Mouse (Mus musculus) layer of hippocampus, postnatal 25 days (tissue): ENCODE measurements around the gene 6030408B16Rik. TPM values are rescaled to one million over a fixed set of nuclear protein-coding genes. Genes with fewer than 3 reads are reported as not detected.
A peak's percentile ranks its signal among the peaks of the same experiment; 100 is the strongest.
"Not testable (repeated sequence)": the region's sequence is repeated elsewhere in the genome, so short reads cannot be mapped to it uniquely, and the experiment has no call there.

Experiments
- DNase-seq, 2 experiments: peaks; one replicate each; pipeline ENCODE4 v3.0.0; 2022; ENCODE audit warnings: mixed read lengths in 2 of 2, low spot score in 1 of 2; ENCODE audit errors: extremely low spot score in 1 of 2
- total RNA-seq, 2 experiments: library from RNA; stranded (reverse); gene quantifications; 2 replicates each; pipeline ENCODE4 v1.2.3; 2021

Gene 6030408B16Rik
- total RNA-seq, 2 experiments from 2014 or later = 0.22 to 0.42 TPM

GRCm38 (mm10) chr15:101318889-101319765 lies 26.1 kb downstream of the 6030408B16Rik start:
- DNase-seq = no peak

- DNase-seq = no peak
Measured at GRCm38 (mm10) chr15:101320010-101320617, 27.1 kb downstream of the 6030408B16Rik start.

GRCm38 (mm10) chr15:101320618-101321041 lies 27.6 kb downstream of the 6030408B16Rik start:
- no peak for DNase-seq

- DNase-seq = no peak
Measured at GRCm38 (mm10) chr15:101321126-101321525, 28.1 kb downstream of the 6030408B16Rik start.

GRCm38 (mm10) chr15:101322106-101322505 lies 29.1 kb downstream of the 6030408B16Rik start:
- no peak for DNase-seq

- DNase-seq = no peak
Measured at GRCm38 (mm10) chr15:101322640-101323039, 29.6 kb downstream of the 6030408B16Rik start.

- no peak for DNase-seq
Measured at GRCm38 (mm10) chr15:101323511-101323910, 30.5 kb downstream of the 6030408B16Rik start.

GRCm38 (mm10) chr15:101324409-101324808 lies 31.4 kb downstream of the 6030408B16Rik start:
- DNase-seq = not testable (repeated sequence)

- DNase-seq = no peak
Measured at GRCm38 (mm10) chr15:101325991-101326534, 33.1 kb downstream of the 6030408B16Rik start.

- peak; percentile 85 to 96 for DNase-seq
Measured at GRCm38 (mm10) chr15:101327282-101327681, 34.3 kb downstream of the 6030408B16Rik start.

- no peak for DNase-seq
Measured at GRCm38 (mm10) chr15:101328876-101329563, 36.0 kb downstream of the 6030408B16Rik start.

- no peak for DNase-seq
Measured at GRCm38 (mm10) chr15:101329564-101329892, 36.5 kb downstream of the 6030408B16Rik start.

- DNase-seq = no peak
Measured at GRCm38 (mm10) chr15:101331090-101331489, 38.1 kb downstream of the 6030408B16Rik start.

- DNase-seq = no peak
Measured at GRCm38 (mm10) chr15:101332370-101332769, 39.4 kb downstream of the 6030408B16Rik start.

- DNase-seq = no peak
Measured at GRCm38 (mm10) chr15:101333165-101333564, 40.2 kb downstream of the 6030408B16Rik start.

GRCm38 (mm10) chr15:101333648-101334047 lies 40.6 kb downstream of the 6030408B16Rik start:
- DNase-seq = no peak

- DNase-seq = no peak
Measured at GRCm38 (mm10) chr15:101336474-101337174, 43.6 kb downstream of the 6030408B16Rik start.

- no peak for DNase-seq
Measured at GRCm38 (mm10) chr15:101338359-101338758, 45.3 kb downstream of the 6030408B16Rik start.

- peak; percentile 87 to 98 for DNase-seq
Measured at GRCm38 (mm10) chr15:101339537-101339936, 46.5 kb downstream of the 6030408B16Rik start.
